Mouse (Mus musculus): Measurements from ENCODE around the gene Calcrl.
"Not testable (repeated sequence)": the region's sequence is repeated elsewhere in the genome, so short reads cannot be mapped to it uniquely, and the experiment has no call there.

The Calcrl gene

GRCm38 (mm10) chr2:84389075-84389474, 36.1 kb downstream of the Calcrl start:
- DNase-seq (ENCODE audit: low spot score in 2 of 2), result no peak

- DNase-seq (ENCODE audit: low spot score in 2 of 2), result not testable (repeated sequence)
Measured at GRCm38 (mm10) chr2:84388537-84388936, 36.7 kb downstream of the Calcrl start.

DNA sequence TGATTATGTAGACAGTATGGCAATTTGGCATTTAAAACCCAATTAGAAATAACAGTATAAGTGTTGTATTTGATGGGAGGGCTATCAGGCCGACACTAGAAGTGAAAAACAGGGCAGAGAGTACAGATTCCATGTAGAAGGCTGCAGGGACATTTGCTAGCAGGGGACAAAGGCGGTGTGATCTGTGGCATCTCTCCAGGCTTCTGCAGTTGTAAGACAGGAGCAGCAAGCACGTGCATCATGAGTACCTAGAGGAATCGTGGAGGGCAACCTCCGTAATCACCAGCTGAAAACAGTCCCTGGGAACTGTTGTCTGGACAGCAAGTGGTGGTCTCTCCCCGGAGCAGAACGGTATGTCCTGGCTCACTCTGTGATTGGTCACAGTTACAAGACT, 37.2 kb downstream of the Calcrl start:
- DNase-seq (ENCODE audit: low spot score in 2 of 2), result no peak

DNA sequence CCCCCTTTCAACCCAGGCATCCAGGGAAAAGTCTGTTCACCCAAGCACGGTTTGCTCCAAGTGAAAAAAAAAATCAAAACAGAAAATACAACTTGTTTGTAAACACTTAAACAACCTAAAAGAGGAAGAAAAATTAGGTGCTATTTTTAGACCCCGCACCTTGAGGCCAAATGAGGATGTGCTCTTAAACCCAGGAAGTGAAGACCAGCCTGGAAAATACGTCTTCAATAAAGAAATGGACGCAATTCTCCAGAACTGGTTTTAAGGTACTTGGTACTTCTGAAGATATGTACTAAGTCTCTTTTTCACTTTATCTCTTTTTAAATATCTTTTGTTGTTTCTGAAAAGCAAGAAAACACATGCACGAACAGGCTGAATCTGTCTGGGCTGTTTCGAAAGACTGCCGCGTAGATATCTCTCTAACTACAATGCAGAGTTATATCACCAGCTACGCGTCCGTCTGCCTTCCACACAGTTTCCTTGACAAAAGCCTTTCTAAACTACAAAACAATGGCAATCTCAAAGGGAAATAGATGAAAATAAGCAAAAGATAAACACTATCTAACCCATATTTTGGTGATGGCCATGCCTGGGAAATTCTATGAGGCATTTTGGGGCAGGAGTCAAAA, 37.7 kb downstream of the Calcrl start:
- no peak for DNase-seq (ENCODE audit: low spot score in 2 of 2)

- no peak for DNase-seq (ENCODE audit: low spot score in 2 of 2)
Measured at GRCm38 (mm10) chr2:84386563-84387393, 38.4 kb downstream of the Calcrl start.

DNA sequence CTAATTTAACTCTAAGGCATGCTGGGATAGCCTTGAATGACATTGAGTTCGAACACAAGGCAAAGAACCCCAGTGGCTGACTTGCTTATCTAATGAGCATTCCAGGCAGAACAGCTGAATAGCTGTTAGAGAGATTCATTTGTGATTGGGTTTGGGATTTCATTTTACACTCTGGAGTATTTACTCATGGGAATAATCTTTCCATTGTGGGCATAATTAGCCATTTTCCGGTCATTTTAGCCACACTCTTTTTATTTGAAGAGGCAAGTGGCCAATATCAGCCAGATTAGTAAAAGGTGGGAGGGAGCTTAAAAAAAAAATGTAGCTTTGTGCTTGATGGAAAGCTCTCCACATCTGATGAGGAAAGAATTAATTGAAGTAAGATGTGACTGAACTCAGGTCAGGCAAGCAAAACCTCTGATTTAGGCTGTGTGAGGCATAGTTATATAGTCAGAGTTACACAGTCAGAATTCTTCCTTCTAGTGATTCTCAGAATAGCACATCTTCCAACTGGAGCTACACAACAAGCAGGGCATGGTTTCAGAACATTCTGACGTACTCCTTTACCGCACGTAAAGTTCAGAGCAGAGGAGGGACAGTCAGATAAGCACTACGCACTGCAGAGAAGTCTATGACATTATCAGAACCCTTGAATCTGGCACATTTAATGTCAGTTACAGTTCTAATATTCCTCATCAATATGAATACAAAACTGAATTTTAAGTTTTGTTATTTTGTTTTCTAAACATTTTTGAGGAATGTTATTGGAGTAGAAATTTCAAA, 40.1 kb downstream of the Calcrl start:
- DNase-seq (ENCODE audit: low spot score in 2 of 2), result no peak

DNA sequence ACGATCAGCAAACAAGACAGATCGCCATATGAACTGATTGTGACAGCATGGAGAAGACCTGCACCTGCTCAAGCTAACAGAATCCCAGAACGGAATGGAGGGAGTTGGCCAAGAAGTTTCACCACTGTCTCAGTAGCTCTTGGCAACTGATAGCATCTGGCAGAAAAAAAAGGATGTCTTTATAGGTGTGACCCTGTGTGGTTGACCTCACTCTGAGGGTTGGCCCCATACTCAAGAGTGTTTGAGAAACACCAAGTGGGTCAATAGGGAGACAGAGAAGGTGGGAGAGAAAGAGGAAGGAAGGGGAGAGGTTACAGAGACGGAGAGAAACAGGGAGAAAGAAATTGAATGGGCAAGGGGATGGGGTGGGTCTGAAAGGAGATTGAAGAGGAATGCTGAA, 41.4 kb downstream of the Calcrl start:
- no peak for DNase-seq (ENCODE audit: low spot score in 2 of 2)

DNA sequence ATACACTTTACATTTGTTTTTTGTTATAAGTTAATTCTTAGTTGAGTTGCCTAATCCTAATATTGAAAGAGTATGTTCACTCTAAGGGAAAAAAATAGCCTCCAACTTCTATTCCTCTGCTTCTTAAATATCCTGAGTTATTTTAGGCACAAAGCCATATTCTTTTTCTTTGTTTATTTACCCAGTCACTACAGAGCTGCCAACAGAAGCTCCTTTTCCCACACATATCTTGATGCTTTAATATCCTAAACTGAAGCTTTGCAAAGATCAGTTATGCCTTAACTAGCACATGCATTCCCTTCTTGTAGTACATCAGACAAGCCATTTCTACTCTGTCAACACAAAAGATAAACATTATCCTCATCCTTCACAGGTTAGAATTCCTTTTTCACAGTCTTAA, 42.7 kb downstream of the Calcrl start:
- no peak for DNase-seq (ENCODE audit: low spot score in 2 of 2)

DNA sequence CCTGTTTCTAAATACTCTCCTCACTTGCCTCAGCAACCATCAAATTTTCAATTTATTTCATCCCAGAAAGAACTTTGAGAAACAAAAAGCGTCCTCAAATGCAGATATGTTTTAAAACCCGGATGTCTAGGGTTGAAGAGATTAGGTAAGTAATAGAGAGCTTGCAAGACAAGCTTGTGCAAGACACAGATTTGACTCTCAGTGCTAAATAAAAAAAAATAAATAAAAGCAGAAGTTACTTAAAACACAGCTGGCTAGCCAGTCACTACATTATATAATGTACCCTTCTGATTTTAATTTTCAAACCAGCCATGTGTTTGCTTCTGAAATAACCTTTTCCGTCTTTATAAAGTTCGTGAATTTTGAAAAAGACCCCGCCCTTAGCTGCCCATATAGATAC, 43.2 kb downstream of the Calcrl start:
- DNase-seq (ENCODE audit: low spot score in 2 of 2), result no peak

- peak; percentile 8 to 20 for DNase-seq (ENCODE audit: low spot score in 2 of 2)
Measured at GRCm38 (mm10) chr2:84380816-84381215, 44.4 kb downstream of the Calcrl start.

DNA sequence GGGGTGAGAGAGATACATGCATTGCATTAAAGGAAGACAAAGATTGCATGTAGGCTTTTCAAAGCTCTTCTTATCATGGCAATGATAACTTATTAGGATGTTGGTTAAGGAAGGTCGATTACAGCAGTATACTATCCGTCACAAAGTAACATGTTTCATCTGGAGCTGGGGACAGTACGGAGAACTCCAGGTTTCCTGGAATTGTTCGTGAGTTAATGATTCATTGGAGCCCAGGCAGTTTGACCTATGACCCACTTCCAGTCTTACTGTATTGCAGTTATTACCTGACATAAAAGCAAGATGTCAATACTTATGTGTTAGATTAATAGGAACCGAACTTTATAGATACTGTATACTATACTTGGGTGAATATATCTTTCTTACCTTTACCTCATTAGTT, 46.5 kb downstream of the Calcrl start:
- no peak for DNase-seq (ENCODE audit: low spot score in 2 of 2)

DNA sequence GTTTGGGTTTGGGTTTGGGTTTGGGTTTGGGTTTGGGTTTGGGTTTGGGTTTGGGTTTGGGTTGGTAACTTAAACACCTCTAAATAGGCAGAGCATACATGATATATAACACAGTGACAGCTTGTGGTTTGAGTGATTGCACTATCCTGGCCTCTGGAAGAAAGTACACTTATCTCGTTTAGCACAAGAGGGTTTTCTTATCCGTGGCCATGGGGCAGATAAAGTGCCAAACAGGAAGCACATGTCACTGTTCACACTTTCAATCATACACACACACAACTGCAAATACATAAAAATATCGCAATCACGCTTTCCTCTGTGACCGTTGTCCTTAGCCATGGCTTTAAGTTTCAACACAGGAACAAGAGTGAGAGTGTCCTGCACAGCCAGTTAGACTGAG, 56.0 kb downstream of the Calcrl start:
- no peak for DNase-seq (ENCODE audit: low spot score in 2 of 2)

DNA sequence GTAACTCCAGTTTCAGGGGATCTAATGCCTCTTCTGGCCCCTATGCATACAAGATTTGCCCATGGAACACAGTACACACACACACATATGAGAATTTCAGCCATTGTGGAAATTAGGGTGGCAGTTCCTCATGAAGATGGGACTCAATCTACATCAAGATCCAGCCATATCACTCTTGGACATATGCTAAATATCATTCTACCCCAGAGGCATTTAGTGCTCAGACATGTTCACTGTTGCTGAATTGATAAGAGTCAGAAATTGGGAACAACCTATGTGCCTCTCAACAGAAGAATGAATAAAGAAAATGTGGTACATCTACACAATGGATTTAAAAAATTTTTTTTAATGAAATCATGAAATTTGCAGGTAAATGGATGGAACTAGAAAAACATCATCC, 58.5 kb downstream of the Calcrl start:
- DNase-seq (ENCODE audit: low spot score in 2 of 2), result no peak

GRCm38 (mm10) chr2:84365266-84365665, 59.9 kb downstream of the Calcrl start:
- DNase-seq (ENCODE audit: low spot score in 2 of 2), result no peak

DNA sequence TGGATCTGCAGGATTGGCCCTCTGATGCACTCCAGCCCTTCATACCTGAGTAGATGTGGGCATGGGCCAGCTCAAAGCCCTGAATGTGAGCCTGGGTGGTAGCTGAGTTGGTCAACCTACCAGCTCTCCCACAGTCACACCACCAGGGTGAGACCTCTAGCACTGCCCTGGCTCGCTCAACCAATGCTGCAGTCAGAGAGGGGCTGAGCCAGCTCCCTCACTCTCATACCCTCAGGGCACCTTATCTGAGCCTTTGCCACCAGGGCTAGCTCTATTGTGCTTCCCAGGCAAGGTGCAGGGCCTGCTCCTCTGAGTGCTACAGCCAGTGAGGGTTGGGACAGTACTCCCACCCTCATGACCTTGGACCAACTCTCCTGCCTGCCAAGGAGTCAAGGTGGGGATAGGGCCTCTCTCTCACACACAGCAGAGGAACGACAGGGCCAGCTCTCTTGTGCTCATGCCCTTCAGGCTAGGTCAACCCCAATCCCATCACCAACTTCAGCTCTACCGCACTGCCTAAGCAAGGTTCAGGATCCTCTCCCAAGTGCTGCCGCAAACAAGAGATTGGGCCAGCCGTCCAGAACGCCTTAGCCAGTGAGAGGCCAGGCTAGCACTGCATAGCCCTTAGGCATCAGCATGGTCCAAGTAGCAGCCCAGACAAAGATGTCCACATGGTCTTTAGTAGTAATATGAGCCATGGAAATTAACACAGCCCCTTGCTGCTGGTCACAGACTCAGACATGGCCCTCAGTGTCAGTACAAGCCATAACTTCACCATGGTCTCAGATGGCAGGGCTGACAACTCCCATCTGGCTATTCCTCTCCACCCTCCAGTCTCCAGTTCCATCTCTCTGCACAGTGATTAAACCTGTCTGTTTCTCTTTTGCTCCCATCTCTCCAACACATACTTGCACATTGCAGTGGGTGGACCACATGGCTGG, 62.2 kb downstream of the Calcrl start:
- no peak for DNase-seq (ENCODE audit: low spot score in 2 of 2)

- no peak for DNase-seq (ENCODE audit: low spot score in 2 of 2)
Measured at GRCm38 (mm10) chr2:84358690-84359343, 66.4 kb downstream of the Calcrl start.

- no peak for DNase-seq (ENCODE audit: low spot score in 2 of 2)
Measured at GRCm38 (mm10) chr2:84355281-84355680, 69.9 kb downstream of the Calcrl start.

GRCm38 (mm10) chr2:84347376-84347775, 77.8 kb downstream of the Calcrl start:
- no peak for DNase-seq (ENCODE audit: low spot score in 2 of 2)

- DNase-seq (ENCODE audit: low spot score in 2 of 2), result no peak
Measured at GRCm38 (mm10) chr2:84343756-84344155, 81.5 kb downstream of the Calcrl start.

- no peak for DNase-seq (ENCODE audit: low spot score in 2 of 2)
Measured at GRCm38 (mm10) chr2:84337774-84338450, 87.3 kb downstream of the Calcrl start.
